Mouse (Mus musculus): ENCODE results near the gene Phactr1.

DNA sequence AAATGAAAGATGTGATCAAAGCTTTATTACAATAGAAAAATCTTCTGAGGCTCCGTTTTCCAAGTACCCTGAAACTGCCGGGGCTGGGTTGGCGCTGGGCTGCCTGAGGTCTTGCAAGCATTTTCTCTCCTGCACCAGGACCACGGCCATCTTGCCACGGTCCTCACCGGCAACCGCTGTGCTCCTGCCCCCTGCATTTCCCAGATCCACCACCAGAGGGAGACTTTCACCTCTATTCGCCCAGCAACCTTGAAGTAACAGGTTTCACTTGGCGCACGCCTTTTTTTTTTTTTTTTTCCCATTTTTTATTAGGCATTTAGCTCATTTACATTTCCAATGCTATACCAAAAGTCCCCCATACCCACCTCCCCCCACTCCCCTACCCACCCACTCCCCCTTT, 138.0 kb downstream of the Phactr1 start:
- TF ChIP-seq EP300 (IDR thresholded peaks at IDR 0.05; ENCODE audit: low read depth in 1 of 2, low read length in 2 of 2) (no peak), RAD21 (IDR thresholded peaks at IDR 0.05; ENCODE audit: low read depth, low read length) (0 out of 2 replicates have a peak, but pooled peaks have one; percentile 2), POLR2A (IDR thresholded peaks at IDR 0.05; ENCODE audit: control insufficient read depth in 1 of 2, insufficient read depth in 1 of 2, low read depth in 1 of 2, low read length in 2 of 2, poor library complexity in 1 of 2) (no peak), CTCF (IDR thresholded peaks at IDR 0.05 in 2 of 3, conservative IDR thresholded peaks at IDR 0.05 in 1 of 3; ENCODE audit: control insufficient read depth in 1 of 3, insufficient read depth in 1 of 3, low read depth in 2 of 3, low read length in 3 of 3, poor library complexity in 1 of 3, severe bottlenecking in 1 of 3) (peak; percentile 40 to 61 (median 44); a peak in 5 of 6 replicates), ETS1 (IDR thresholded peaks at IDR 0.05; ENCODE audit: low read depth, low read length) (no peak), MAZ (IDR thresholded peaks at IDR 0.05; ENCODE audit: low read depth, low read length) (no peak), SIN3A (IDR thresholded peaks at IDR 0.05; ENCODE audit: low read length) (no peak)
